Mouse (Mus musculus): ENCODE measurements around the gene Cacna1f.
A peak's percentile ranks its signal among the peaks of the same experiment; 100 is the strongest.

DNA sequence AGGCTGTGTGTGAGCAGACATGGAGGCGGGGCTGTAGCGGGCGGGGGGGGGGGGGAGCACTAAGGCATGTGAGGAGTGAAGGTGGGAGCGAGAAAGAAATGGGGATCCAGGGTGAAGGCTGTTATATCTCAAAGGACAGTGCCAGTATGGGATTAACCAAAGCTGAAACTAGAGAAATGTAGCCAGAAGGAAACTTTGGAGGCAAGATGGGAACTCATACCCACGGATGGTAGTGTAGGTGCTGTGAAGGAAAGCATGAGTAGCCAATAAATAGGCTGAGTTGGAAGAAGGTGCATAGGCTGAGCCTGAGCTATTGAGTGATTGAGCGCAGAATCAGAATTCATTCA, 32.0 kb upstream of the Cacna1f start:
- TF ChIP-seq CTCF (IDR thresholded peaks at IDR 0.05; ENCODE audit: borderline replicate concordance, insufficient read depth, low read length) (no peak), POLR2A (IDR thresholded peaks at IDR 0.05; ENCODE audit: low read depth, low read length) (0 out of 2 replicates have a peak, but pooled peaks have one; percentile 4)

Data from embryonic fibroblast, embryonic 13.5 days (primary cell).